Comparison of ENCODE assay signal across 7 mouse cellular contexts in genomic region chr5:150673880-150674621, GRCm38 (mm10). TPM values are rescaled to one million over a fixed set of nuclear protein-coding genes. Genes with fewer than 3 reads are reported as not detected.
DNase-seq lines count a peak whose midpoint lies in the region; ATAC-seq and TF ChIP-seq lines count a peak whose summit lies in the region.

No protein-coding gene starts in this region.

- TF ChIP-seq POLR2A in bone marrow macrophage, adult 2 months (IDR thresholded peaks at IDR 0.05; ENCODE audit: borderline replicate concordance, low read depth, low read length), result no peak
- no peak for TF ChIP-seq POLR2A in spleen, adult 2 months (IDR thresholded peaks at IDR 0.05; ENCODE audit: low read depth, low read length)

- H3K27ac ChIP-seq in bone marrow macrophage, adult 2 months (ENCODE audit: insufficient read depth, low read depth, low read length), result peak overlapping the region; percentile 40; the same call in 1 of the 2 replicates
- peak overlapping the region; percentile 92 for H3K27ac ChIP-seq in forebrain, postnatal 0 days (ENCODE audit: low read depth, low read length)
- peak overlapping the region; percentile 83 for H3K27ac ChIP-seq in spleen, adult 2 months (ENCODE audit: insufficient read depth, low read length)

- 3% methylated on average over 51 of the region's 91 CpGs for WGBS in forebrain, postnatal 0 days
- 0% methylated on average over 41 of the region's 91 CpGs for WGBS in spleen, adult 2 months

- peak overlapping the region; percentile 80 for H3K9ac ChIP-seq in forebrain, postnatal 0 days

- no peaks in the 10 kb centered on the region for H3K9me3 ChIP-seq in forebrain, postnatal 0 days (ENCODE audit: low read length)

- H3K4me2 ChIP-seq in forebrain, postnatal 0 days (ENCODE audit: low read depth), result peak overlapping the region; percentile 58

- H3K4me3 ChIP-seq in bone marrow macrophage, adult 2 months (ENCODE audit: insufficient read depth, low read length), result peak overlapping the region; percentile 77
- peak overlapping the region; percentile 87 for H3K4me3 ChIP-seq in forebrain, postnatal 0 days (ENCODE audit: low read depth, low read length)
- peak overlapping the region; percentile 96 for H3K4me3 ChIP-seq in spleen, adult 2 months (ENCODE audit: extremely low read depth, insufficient read depth, insufficient read length)

- H3K27me3 ChIP-seq in forebrain, postnatal 0 days (ENCODE audit: insufficient read depth, low read length), result no peaks in the 10 kb centered on the region
- no peaks in the 10 kb centered on the region for H3K27me3 ChIP-seq in spleen, adult 2 months (ENCODE audit: control insufficient read depth, insufficient read depth, low read length)

- TF ChIP-seq CTCF in bone marrow macrophage, adult 2 months (IDR thresholded peaks at IDR 0.05; ENCODE audit: low read depth, low read length), result no peak
- no peak for TF ChIP-seq CTCF in forebrain, postnatal 0 days (IDR thresholded peaks at IDR 0.05; ENCODE audit: low read depth)
- TF ChIP-seq CTCF in spleen, adult 2 months (IDR thresholded peaks at IDR 0.05; ENCODE audit: extremely low read depth, insufficient read depth, insufficient read length, insufficient replicate concordance), result no peak

- H3K36me3 ChIP-seq in forebrain, postnatal 0 days (ENCODE audit: insufficient read depth), result no peaks in the 10 kb centered on the region
- no peaks in the 10 kb centered on the region for H3K36me3 ChIP-seq in spleen, adult 2 months (ENCODE audit: control insufficient read depth, insufficient read depth, low read length)

- peaks cover 4% of the 10 kb centered on the region for H3K4me1 ChIP-seq in bone marrow macrophage, adult 2 months (ENCODE audit: control insufficient read depth, insufficient read depth, low read length)
- 0 out of 2 replicates have a peak, but pooled peaks cover 6% of the 10 kb centered on the region for H3K4me1 ChIP-seq in forebrain, postnatal 0 days (ENCODE audit: insufficient read depth)
- peaks cover 4% of the 10 kb centered on the region; the same call in 1 of the 2 replicates for H3K4me1 ChIP-seq in spleen, adult 2 months (ENCODE audit: control insufficient read depth, insufficient read depth, insufficient read length)

- peak; percentile 39 to 43 for DNase-seq in right cerebral cortex, postnatal 10 days (ENCODE audit: low spot score in 2 of 2)
- no peak for DNase-seq in right cerebral cortex, postnatal 36 days (ENCODE audit: low spot score in 2 of 2)
- DNase-seq in forebrain, postnatal 0 days, result peak; percentile 50
- DNase-seq in kidney, postnatal 10 days, result peak; percentile 64
- DNase-seq in spleen, adult 2 months (ENCODE audit: low read depth in 1 of 2, low spot score in 2 of 2), result peak in 1 of 2 experiments; percentile 22

- peak; percentile 46 for ATAC-seq in forebrain, postnatal 0 days
- ATAC-seq in megakaryocyte progenitor cell, adult 5-6 weeks (replicated peaks; ENCODE audit: poor library complexity), result peak; percentile 38

RNA-seq across cellular contexts. Expression of gene Pds5b, which starts 0.5 kb away (rescaled TPM):
- 15.6 and 18.4 TPM in 2 replicates for polyA plus RNA-seq in bone marrow macrophage, adult 2 months (2012; ENCODE audit: insufficient read depth, insufficient read length, missing spikeins)
- 43.5 and 50.0 TPM in 2 replicates for total RNA-seq in forebrain, postnatal 0 days (2014; rRNA removed)
- 11.7 and 17.2 TPM in 2 replicates for polyA plus RNA-seq in forebrain, postnatal 0 days (2015; fragmentation: Nextera tagmentation; extraction: Ambion mirVana)
- 63.9 and 78.8 TPM in 2 replicates for total RNA-seq in megakaryocyte progenitor cell, adult 5-6 weeks (2015)
- 32.8 and 37.5 TPM in 2 replicates for total RNA-seq in megakaryocyte progenitor cell, adult 5-6 weeks (2017)
- 3.2 and 3.4 TPM in 2 replicates for polyA plus RNA-seq in spleen, adult 2 months (2012; rRNA removed)

RNA-seq across cellular contexts. Expression of gene N4bp2l2, which starts 8.1 kb away (rescaled TPM):
- polyA plus RNA-seq in bone marrow macrophage, adult 2 months (2012; ENCODE audit: insufficient read depth, insufficient read length, missing spikeins), result 65.9 and 67.2 TPM in 2 replicates
- 93.1 and 101 TPM in 2 replicates for total RNA-seq in forebrain, postnatal 0 days (2014; rRNA removed)
- 21.5 and 26.5 TPM in 2 replicates for polyA plus RNA-seq in forebrain, postnatal 0 days (2015; fragmentation: Nextera tagmentation; extraction: Ambion mirVana)
- 79.2 and 89.9 TPM in 2 replicates for total RNA-seq in megakaryocyte progenitor cell, adult 5-6 weeks (2015)
- 78.3 and 107 TPM in 2 replicates for total RNA-seq in megakaryocyte progenitor cell, adult 5-6 weeks (2017)
- polyA plus RNA-seq in spleen, adult 2 months (2012; rRNA removed), result 3.7 and 4.4 TPM in 2 replicates

Comparison
In these comparisons a context has a peak if more than half of its experiments do, and no peak if none do; other contexts are left out.
1. DNase-seq: peak in right cerebral cortex, postnatal 10 days (2 of 2), forebrain, postnatal 0 days (single experiment) and kidney, postnatal 10 days (single experiment); none in right cerebral cortex, postnatal 36 days (0 of 2).
2. H3K27ac ChIP-seq: peak in every context shown above with its lines; median percentile 92 in forebrain, postnatal 0 days; 83 in spleen, adult 2 months; 40 in bone marrow macrophage, adult 2 months.
3. Peak in every context shown above with its lines, with median percentiles within 50 percentile points of each other: H3K4me3 ChIP-seq.